Mouse (Mus musculus): Measurements from ENCODE around the gene Gpc2.

GRCm38 (mm10) chr5:138229511-138229910, 50.3 kb downstream of the Gpc2 start:
- no peak for TF ChIP-seq REST (IDR thresholded peaks at IDR 0.05; ENCODE audit: insufficient read depth, insufficient read length)
- TF ChIP-seq MAX (IDR thresholded peaks at IDR 0.05; ENCODE audit: low read depth) = no peak
- no peak for TF ChIP-seq MYOG (IDR thresholded peaks at IDR 0.05; ENCODE audit: control insufficient read depth in 1 of 3, insufficient read depth in 1 of 3, insufficient read length in 2 of 3, low read depth in 2 of 3)
- no peak for TF ChIP-seq POLR2A (IDR thresholded peaks at IDR 0.05; ENCODE audit: insufficient read length, low read depth)
- no peak for TF ChIP-seq CEBPB (IDR thresholded peaks at IDR 0.05; ENCODE audit: insufficient read depth, poor library complexity, severe bottlenecking)
- TF ChIP-seq POLR2AphosphoS2 (IDR thresholded peaks at IDR 0.05; ENCODE audit: insufficient read length, low read depth) = no peak
- no peak for TF ChIP-seq USF1 (IDR thresholded peaks at IDR 0.05; ENCODE audit: low read depth)
- no peak for TF ChIP-seq E2F4 (IDR thresholded peaks at IDR 0.05; ENCODE audit: insufficient read depth)
- no peak for TF ChIP-seq SRF (IDR thresholded peaks at IDR 0.05; ENCODE audit: control insufficient read depth, insufficient read length, low read depth)
- TF ChIP-seq MYOD1 (IDR thresholded peaks at IDR 0.05; ENCODE audit: control insufficient read depth in 1 of 3, insufficient read length in 2 of 3, low read depth in 2 of 3) = no peak
- no peak for TF ChIP-seq TCF12 (IDR thresholded peaks at IDR 0.05; ENCODE audit: insufficient read depth, poor library complexity, severe bottlenecking)
- no peak for TF ChIP-seq TCF3 (IDR thresholded peaks at IDR 0.05; ENCODE audit: insufficient read length, low read depth)

Data from myocyte (in vitro differentiated cells).